Mouse (Mus musculus) lung, adult 10 weeks (tissue): Measurements from ENCODE around the gene Ppp3r1. TPM values are rescaled to one million over a fixed set of nuclear protein-coding genes. Genes with fewer than 3 reads are reported as not detected.

Source experiments
- polyA plus RNA-seq: library from polyadenylated mRNA; stranded (reverse); fragments of 350-450 nt; fragmentation: Illumina TruSeq; extraction: RNeasy Lipid Tissue Mini Kit (QIAGEN cat#74804); gene quantifications from one replicate; pipeline ENCODE4 v1.2.3, GENCODE M21; 2014; ENCODE audit warnings: low read depth, low replicate concordance; ENCODE audit not compliant: insufficient read depth

Gene Ppp3r1
- polyA plus RNA-seq = 45.7 TPM

DNA sequence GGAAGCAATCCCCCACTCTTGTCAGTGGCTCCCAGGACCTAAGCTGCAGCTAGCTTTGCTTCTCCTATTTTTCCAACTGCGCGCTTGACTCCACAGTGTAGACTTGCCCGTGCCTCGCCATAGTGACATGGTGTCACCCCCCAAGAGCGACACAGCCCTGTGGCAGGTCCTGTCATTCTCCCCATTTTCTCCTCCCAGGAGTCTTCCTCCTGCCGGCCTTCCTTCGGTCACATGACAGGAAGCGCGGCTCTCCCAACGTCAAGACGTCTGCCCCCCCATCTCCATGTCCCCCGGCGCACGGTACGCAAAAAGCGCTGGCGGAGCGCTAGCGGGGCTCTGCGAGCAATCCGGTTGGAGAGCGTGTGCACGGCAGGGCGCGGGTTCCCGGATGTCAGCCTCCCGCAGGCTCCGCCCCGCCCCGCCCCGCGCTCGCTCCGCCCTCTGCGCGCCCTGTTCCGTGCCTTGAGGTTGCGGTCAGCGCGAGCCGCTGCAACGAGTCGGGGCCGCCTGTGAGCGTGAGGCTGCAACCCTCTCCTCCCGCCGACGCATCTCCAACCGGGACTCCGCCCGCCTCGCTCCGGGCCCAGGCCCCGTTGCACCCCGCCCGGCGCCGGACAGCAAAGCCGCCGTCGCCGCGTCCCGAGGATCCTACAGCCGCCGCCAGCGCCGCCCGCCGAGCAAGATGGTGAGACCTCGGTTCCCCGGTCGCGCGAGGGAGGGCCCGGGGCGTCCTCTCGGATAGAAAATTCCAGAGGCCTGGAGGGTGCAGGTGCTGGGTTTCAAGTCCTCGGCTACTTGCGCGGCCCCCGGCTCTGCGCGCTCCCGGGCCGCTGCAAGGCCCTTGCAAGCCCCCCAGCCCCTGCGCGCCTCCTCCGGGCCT, at the start of gene Ppp3r1:
Gene Ppp3r1 (plus strand): TSS at position 406 of the 880 bp plus-strand sequence.

DNA sequence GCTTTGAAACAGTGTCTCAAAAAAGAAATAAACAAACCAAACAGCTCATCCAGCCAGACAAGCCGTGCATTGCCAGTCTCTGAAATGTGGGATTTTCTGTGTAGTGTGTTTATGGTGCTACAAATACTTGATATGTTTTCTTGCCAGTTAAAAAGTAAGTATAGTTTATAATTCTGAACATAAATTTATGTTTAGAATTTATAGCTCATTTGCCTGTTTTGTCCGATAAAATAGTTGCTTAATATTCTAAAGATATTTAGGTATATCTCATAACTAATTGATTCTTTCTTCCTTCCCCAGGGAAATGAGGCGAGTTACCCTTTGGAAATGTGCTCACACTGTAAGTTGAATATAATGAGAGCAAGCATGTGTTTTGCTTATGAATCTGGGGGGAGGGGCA, 22.7 kb downstream of the Ppp3r1 start, which contains the start of gene Wdr92:
Gene Wdr92 (plus strand): TSS at position 301 of the 400 bp plus-strand sequence.

DNA sequence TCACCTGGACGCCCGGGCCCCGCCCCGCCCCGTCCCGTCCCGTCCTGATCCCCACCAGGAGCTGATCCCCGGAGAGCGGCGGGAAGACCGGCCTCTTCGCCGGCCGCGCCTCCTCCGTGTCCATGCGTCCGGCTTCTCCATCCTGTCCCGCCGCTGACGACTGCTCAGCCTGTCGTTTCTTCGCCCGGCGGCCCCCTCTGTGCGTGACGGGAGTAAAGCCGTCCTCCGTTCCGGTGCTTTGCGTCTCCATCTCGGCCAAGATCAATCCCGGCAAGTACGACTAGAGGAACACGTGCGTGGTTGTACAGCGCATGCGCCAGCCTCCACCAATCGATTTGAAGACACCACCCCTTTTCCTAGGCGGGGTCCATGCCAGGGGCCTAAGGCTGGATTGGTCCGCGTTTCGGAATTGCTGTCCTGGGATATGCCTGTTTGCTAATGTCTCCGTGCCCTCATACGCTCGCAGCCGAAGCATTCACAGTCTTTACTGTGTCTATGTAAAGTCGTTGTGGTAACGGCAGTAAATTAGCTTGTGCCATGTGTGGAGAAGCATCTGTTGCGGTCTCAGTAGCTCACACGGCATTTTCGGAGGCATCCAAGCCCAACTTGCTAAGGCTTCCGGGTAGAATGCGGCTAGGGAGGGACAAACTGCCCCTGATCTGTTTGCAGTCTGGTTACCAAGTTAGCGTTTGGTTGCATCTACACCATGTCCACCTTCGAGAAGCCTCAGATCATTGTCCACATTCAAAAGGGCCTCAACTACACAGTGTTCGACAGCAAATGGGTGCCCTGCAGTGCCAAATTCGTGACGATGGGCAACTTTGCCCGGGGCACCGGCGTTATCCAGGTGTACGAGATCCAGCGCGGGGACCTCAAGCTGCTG, 52.4 kb downstream of the Ppp3r1 start, which contains the start of gene Pno1:
Gene Pno1 (minus strand): TSS at position 311 of the 883 bp plus-strand sequence.

Other genes with a start within 250 kb of the Ppp3r1 start
- gene Fbxo48, start 207.9 kb upstream of the Ppp3r1 start, polyA plus RNA-seq = 0.11 TPM
- gene Cnrip1, start 107.7 kb upstream of the Ppp3r1 start, polyA plus RNA-seq = 7.5 TPM
- 15.9 TPM for gene Plek, start 106.9 kb upstream of the Ppp3r1 start, polyA plus RNA-seq
- 12.1 TPM for gene Wdr92, start 22.8 kb downstream of the Ppp3r1 start, polyA plus RNA-seq
- gene Pno1, start 52.3 kb downstream of the Ppp3r1 start, polyA plus RNA-seq = 22.7 TPM
- gene C1d, start 98.3 kb downstream of the Ppp3r1 start, polyA plus RNA-seq = 60.9 TPM